Mouse (Mus musculus) heart, adult 11 months (tissue): ENCODE data around the gene Esyt3.

ENCODE experiments used
- DNase-seq: peaks from one replicate; pipeline ENCODE4 v3.0.0; 2022

The Esyt3 gene

DNA sequence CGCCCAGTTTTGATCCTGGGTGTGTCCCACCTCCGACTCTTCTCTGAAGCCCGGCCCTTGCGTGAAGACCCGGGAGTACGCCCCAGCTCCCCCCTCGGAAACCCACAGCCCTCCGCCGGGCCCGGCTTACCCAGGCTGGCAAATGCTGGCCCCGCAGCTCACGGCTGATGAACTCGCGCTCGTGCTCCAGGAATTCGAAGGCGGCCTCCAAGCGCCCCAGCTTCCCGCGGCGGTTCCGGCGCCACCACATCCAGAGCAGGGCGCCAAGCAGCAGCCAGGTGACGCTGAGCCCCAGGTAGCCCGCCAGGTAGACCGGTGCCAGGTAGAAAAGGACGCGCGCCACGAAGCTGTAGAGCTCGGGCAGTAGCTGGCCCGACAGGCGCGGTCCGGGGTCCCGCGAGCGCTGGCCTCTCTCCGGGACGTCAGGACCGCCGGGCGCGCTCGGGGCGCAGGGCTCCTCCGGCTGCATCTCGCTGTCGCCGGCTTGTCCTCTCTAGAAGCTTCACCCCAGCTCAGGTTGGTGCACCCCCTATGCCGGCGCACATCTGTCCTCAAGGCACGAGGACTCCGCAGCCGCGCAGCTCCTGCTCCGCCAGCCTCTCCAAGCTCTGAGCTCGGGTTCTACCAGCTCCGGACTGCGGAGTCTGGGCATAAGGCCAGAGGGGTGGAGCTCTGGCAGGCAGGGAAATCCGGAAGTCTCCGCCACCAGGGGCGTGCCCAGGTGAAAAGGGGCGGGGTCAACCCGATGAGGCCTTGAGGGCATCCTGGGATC, at the start of gene Esyt3:
Gene Esyt3, minus strand, starts transcription at position 637 of the 772 bp plus-strand sequence.
- peak; percentile 91 for DNase-seq

- DNase-seq = no peak
Measured at GRCm38 (mm10) chr9:99401288-99401974, 43.1 kb upstream of the Esyt3 start.

- no peak for DNase-seq
Measured at GRCm38 (mm10) chr9:99400781-99401180, 42.4 kb upstream of the Esyt3 start.

DNA sequence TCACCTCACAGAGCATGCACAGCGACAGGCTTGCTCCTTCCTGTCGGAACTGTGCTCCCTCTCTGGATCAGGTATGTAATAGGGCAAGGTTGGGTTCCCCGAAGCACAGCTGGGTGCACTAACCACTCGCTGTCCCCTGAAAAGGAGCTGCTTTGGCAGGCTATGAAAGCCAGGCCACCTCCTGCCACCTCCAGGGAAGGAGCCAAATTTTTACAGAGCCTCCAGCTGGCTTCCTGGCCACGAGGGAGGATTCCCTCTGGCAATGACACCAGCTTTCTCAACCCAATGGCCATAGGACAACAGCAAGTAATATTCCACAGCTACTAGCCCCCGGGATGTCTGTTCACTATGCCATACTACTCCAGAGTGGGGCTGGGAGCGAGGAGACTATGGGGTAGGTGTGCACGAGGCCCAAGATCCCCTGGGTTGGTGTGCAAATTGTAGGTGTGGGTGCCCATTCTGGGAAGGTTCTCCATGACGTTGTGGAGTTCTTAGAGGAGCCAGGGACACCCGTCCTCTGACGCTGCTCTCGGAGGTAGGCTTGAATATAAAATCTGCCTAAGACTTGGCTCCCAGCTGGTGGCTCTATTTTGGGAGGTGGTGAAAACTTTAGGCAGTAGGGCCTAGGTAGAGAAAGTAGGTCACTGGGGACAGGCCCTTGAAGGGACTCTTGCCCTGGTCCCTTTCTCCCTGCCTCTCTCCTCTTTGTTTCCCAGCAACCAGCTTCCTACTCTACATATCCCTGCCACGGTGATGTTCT, 38.9 kb upstream of the Esyt3 start:
- DNase-seq = peak; percentile 91

DNA sequence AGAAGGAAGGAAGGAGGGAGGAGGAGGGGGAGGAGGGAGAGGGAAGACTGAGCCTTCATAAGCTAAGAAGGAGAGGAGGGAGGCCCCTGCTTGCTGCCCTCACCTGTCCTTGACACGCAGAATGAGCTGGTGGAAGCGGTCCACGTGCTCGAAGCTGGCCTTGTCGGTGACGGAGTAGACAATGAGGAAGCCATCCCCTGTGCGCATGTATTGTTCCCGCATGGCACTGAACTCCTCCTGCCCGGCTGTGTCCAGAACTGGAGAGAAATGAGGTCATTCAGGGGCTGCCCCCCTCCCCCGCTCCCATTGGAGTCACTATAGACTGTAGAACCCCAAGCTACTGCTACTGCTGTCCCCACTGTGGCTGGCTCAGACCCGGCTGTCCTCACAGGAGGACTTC, 36.0 kb upstream of the Esyt3 start:
- no peak for DNase-seq

DNA sequence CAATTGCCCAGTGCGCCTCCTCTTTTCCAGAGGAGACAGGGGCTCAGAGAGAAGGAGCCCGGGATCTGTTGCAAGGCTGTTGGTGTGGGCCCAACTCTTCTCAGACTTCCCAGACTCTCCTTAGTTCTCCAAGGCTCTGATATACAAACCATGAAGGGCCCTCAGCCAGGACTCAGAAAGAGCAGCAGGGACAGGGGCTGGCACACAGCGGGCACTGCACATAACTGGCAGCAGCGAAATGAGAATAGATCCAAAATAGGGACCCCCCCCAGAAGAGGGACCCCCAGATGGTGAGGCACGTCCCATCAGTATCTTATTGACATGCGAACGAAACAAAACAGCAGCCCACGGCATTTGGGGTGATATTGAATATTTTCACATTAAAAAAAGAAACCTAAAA, 34.8 kb upstream of the Esyt3 start:
- no peak for DNase-seq

- no peak for DNase-seq
Measured at GRCm38 (mm10) chr9:99391557-99391956, 33.2 kb upstream of the Esyt3 start.

GRCm38 (mm10) chr9:99390716-99391115, 32.4 kb upstream of the Esyt3 start:
- no peak for DNase-seq

- DNase-seq = peak; percentile 91
Measured at GRCm38 (mm10) chr9:99390201-99390600, 31.8 kb upstream of the Esyt3 start.

- DNase-seq = no peak
Measured at GRCm38 (mm10) chr9:99389506-99389905, 31.1 kb upstream of the Esyt3 start.

DNA sequence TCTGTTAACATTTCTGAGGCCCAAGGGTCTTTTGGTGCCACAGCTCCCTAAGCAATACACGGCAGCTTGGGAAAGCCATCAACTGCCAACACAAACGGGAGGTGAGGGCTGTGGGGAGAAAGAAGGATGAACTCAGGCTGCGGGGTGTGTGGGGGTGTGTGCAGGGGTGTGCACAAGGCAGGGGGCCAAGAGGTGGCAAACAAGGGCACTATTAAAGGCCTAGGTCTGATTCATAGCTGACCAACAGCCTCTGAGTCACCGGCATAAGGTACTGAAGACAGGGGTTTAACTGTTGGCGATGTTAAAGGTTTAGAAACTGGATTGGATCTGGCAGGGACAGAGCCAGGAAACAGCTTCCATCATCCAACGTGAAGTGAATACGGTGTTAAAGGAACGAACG, 30.5 kb upstream of the Esyt3 start:
- DNase-seq = no peak

- DNase-seq = no peak
Measured at GRCm38 (mm10) chr9:99388078-99388477, 29.7 kb upstream of the Esyt3 start.

GRCm38 (mm10) chr9:99382556-99382955, 24.2 kb upstream of the Esyt3 start:
- DNase-seq = peak; percentile 96

- DNase-seq = no peak
Measured at GRCm38 (mm10) chr9:99379194-99379593, 20.8 kb upstream of the Esyt3 start.

GRCm38 (mm10) chr9:99376591-99377418, 18.4 kb upstream of the Esyt3 start:
- DNase-seq = peak; percentile 88

GRCm38 (mm10) chr9:99368431-99368830, 10.1 kb upstream of the Esyt3 start:
- no peak for DNase-seq

GRCm38 (mm10) chr9:99365906-99366305, 7.5 kb upstream of the Esyt3 start:
- no peak for DNase-seq

- no peak for DNase-seq
Measured at GRCm38 (mm10) chr9:99363076-99363475, 4.7 kb upstream of the Esyt3 start.

DNA sequence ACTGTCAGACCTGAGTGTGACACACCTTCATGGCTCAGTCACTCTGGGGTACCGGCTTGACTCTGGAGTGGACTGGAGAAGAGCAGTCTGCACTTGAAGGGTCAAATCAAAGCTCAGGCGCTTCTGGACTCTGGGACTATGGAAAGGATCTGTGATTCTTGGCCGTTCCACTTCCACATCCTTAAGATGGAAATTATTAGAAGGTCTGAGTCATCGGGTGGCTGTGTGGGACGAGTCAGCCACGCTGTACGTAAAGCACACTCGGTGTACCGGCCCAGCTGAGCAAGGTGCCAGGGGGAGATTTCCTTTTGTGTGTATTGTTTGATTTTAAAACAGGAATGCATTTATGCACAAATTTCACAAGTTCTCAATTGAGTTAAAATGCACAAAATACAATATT, 3.6 kb upstream of the Esyt3 start:
- no peak for DNase-seq

- no peak for DNase-seq
Measured at GRCm38 (mm10) chr9:99359012-99359411, 655 bp upstream of the Esyt3 start.

- DNase-seq = no peak
Measured at GRCm38 (mm10) chr9:99357561-99357920, 816 bp downstream of the Esyt3 start.

DNA sequence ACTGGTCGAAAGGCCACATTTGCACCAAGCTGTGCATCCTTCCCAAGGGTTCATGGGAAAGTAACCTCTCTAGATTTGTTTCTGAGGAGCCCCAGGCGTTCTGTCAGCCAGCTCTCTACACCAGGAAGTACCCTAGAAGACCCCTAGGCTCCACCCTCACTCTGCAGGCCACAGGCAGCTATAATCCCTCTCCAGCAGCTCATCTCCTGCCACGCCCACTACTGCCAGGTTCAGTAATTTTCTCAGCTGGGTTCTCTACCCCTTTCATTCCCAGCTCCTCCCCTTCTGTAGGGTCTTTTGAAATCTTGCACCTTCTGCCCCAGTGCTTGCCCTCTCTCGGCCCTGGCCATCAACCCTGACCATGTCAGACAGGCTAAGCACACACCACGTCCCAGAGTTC, 2.4 kb downstream of the Esyt3 start:
- no peak for DNase-seq

DNA sequence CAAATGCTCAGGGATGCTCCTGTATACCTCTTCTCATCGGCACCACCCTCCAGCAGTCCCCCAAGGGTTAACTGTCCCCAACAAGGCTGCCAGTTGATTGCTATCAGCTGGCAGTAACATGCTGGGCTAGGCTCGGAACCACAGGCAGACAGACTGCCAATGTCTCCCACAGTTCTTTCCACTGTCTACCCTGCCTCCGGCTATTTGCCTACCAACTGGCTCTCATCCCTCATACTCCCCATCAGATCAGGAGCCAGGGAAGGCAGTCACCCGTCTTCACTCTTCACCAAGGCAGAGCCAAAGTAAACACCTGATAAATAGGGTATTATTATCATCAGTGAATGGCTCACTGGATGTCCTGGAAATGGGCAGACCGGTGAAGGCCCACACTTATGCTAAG, 3.6 kb downstream of the Esyt3 start:
- no peak for DNase-seq
